Mouse (Mus musculus): Measurements from ENCODE around the gene Cela3b. TPM values are rescaled to one million over a fixed set of nuclear protein-coding genes. Genes with fewer than 3 reads are reported as not detected.
"Not testable (repeated sequence)": the region's sequence is repeated elsewhere in the genome, so short reads cannot be mapped to it uniquely, and the experiment has no call there.

Gene Cela3b
- polyA plus RNA-seq, 1 experiment = 6,152 TPM

GRCm38 (mm10) chr4:137417712-137418564, 12.4 kb downstream of the Cela3b start:
- Histone ChIP-seq H3K4me1 (ENCODE audit: control insufficient read depth, insufficient read depth, insufficient read length) (no peaks in the 10 kb centered on the region), H3K36me3 (ENCODE audit: control insufficient read depth, insufficient read depth, low read length) (no peaks in the 10 kb centered on the region), H3K27ac (ENCODE audit: insufficient read depth, low read length) (no peak overlapping the region), H3K27me3 (ENCODE audit: control insufficient read depth, insufficient read depth, low read length) (no peaks in the 10 kb centered on the region), H3K4me3 (ENCODE audit: extremely low read depth, insufficient read depth, insufficient read length) (no peak overlapping the region)
- WGBS = 61% methylated on average over 11 of the region's 11 CpGs
- no peak for DNase-seq (ENCODE audit: low read depth in 1 of 2, low spot score in 2 of 2)
- TF ChIP-seq POLR2A (IDR thresholded peaks at IDR 0.05; ENCODE audit: low read depth, low read length) = no peak
- TF ChIP-seq CTCF (IDR thresholded peaks at IDR 0.05; ENCODE audit: extremely low read depth, insufficient read depth, insufficient read length, insufficient replicate concordance) = no peak

GRCm38 (mm10) chr4:137414936-137415335, 15.4 kb downstream of the Cela3b start:
- H3K27me3 ChIP-seq (ENCODE audit: control insufficient read depth, insufficient read depth, low read length) = no peaks in the 10 kb centered on the region
- H3K36me3 ChIP-seq (ENCODE audit: control insufficient read depth, insufficient read depth, low read length) = no peaks in the 10 kb centered on the region
- no peak for DNase-seq (ENCODE audit: low read depth in 1 of 2, low spot score in 2 of 2)
- H3K4me3 ChIP-seq (ENCODE audit: extremely low read depth, insufficient read depth, insufficient read length) = no peak overlapping the region
- no peak overlapping the region for H3K27ac ChIP-seq (ENCODE audit: insufficient read depth, low read length)
- 73% methylated on average over 1 of the region's 1 CpGs for WGBS
- TF ChIP-seq CTCF (IDR thresholded peaks at IDR 0.05; ENCODE audit: extremely low read depth, insufficient read depth, insufficient read length, insufficient replicate concordance) (no peak), POLR2A (IDR thresholded peaks at IDR 0.05; ENCODE audit: low read depth, low read length) (no peak)
- H3K4me1 ChIP-seq (ENCODE audit: control insufficient read depth, insufficient read depth, insufficient read length) = no peaks in the 10 kb centered on the region

GRCm38 (mm10) chr4:137412185-137412709, 18.1 kb downstream of the Cela3b start:
- H3K27ac ChIP-seq (ENCODE audit: insufficient read depth, low read length); H3K27me3 ChIP-seq (ENCODE audit: control insufficient read depth, insufficient read depth, low read length); H3K4me1 ChIP-seq (ENCODE audit: control insufficient read depth, insufficient read depth, insufficient read length); DNase-seq (ENCODE audit: low read depth in 1 of 2, low spot score in 2 of 2); H3K36me3 ChIP-seq (ENCODE audit: control insufficient read depth, insufficient read depth, low read length); H3K4me3 ChIP-seq (ENCODE audit: extremely low read depth, insufficient read depth, insufficient read length): not testable (repeated sequence)
- 82% methylated on average over 7 of the region's 7 CpGs for WGBS

GRCm38 (mm10) chr4:137409691-137410090, 20.6 kb downstream of the Cela3b start, which contains the start of gene Cela3a:
Gene Cela3a (minus strand): TSS chr4:137409791.
- 86% methylated on average over 5 of the region's 5 CpGs for WGBS
- TF ChIP-seq CTCF (IDR thresholded peaks at IDR 0.05; ENCODE audit: extremely low read depth, insufficient read depth, insufficient read length, insufficient replicate concordance) (no peak), POLR2A (IDR thresholded peaks at IDR 0.05; ENCODE audit: low read depth, low read length) (no peak)
- H3K36me3 ChIP-seq (ENCODE audit: control insufficient read depth, insufficient read depth, low read length) = no peaks in the 10 kb centered on the region
- no peaks in the 10 kb centered on the region for H3K4me1 ChIP-seq (ENCODE audit: control insufficient read depth, insufficient read depth, insufficient read length)
- no peaks in the 10 kb centered on the region for H3K27me3 ChIP-seq (ENCODE audit: control insufficient read depth, insufficient read depth, low read length)
- no peak within 1 kb of the TSS for H3K4me3 ChIP-seq (ENCODE audit: extremely low read depth, insufficient read depth, insufficient read length)
- no peak for DNase-seq (ENCODE audit: low read depth in 1 of 2, low spot score in 2 of 2)
- H3K27ac ChIP-seq (ENCODE audit: insufficient read depth, low read length) = no peak within 1 kb of the TSS

GRCm38 (mm10) chr4:137405571-137405970, 24.8 kb downstream of the Cela3b start:
- no peaks in the 10 kb centered on the region for H3K4me1 ChIP-seq (ENCODE audit: control insufficient read depth, insufficient read depth, insufficient read length)
- DNase-seq (ENCODE audit: low read depth in 1 of 2, low spot score in 2 of 2) = no peak
- no peaks in the 10 kb centered on the region for H3K27me3 ChIP-seq (ENCODE audit: control insufficient read depth, insufficient read depth, low read length)
- no peaks in the 10 kb centered on the region for H3K36me3 ChIP-seq (ENCODE audit: control insufficient read depth, insufficient read depth, low read length)
- H3K4me3 ChIP-seq (ENCODE audit: extremely low read depth, insufficient read depth, insufficient read length) = no peak overlapping the region
- WGBS = 95% methylated on average over 3 of the region's 3 CpGs
- no peak overlapping the region for H3K27ac ChIP-seq (ENCODE audit: insufficient read depth, low read length)
- TF ChIP-seq POLR2A (IDR thresholded peaks at IDR 0.05; ENCODE audit: low read depth, low read length) (no peak), CTCF (IDR thresholded peaks at IDR 0.05; ENCODE audit: extremely low read depth, insufficient read depth, insufficient read length, insufficient replicate concordance) (no peak)

- no peaks in the 10 kb centered on the region for H3K36me3 ChIP-seq (ENCODE audit: control insufficient read depth, insufficient read depth, low read length)
- WGBS = 87% methylated on average over 15 of the region's 15 CpGs
- DNase-seq (ENCODE audit: low read depth in 1 of 2, low spot score in 2 of 2) = no peak
- no peak overlapping the region for H3K27ac ChIP-seq (ENCODE audit: insufficient read depth, low read length)
- no peaks in the 10 kb centered on the region for H3K4me1 ChIP-seq (ENCODE audit: control insufficient read depth, insufficient read depth, insufficient read length)
- H3K4me3 ChIP-seq (ENCODE audit: extremely low read depth, insufficient read depth, insufficient read length) = no peak overlapping the region
- H3K27me3 ChIP-seq (ENCODE audit: control insufficient read depth, insufficient read depth, low read length) = no peaks in the 10 kb centered on the region
- TF ChIP-seq CTCF (IDR thresholded peaks at IDR 0.05; ENCODE audit: extremely low read depth, insufficient read depth, insufficient read length, insufficient replicate concordance) (no peak), POLR2A (IDR thresholded peaks at IDR 0.05; ENCODE audit: low read depth, low read length) (no peak)
Observed at GRCm38 (mm10) chr4:137396641-137397525, 33.5 kb downstream of the Cela3b start.

All from spleen, adult 2 months (tissue).